Comparison of ENCODE assay signal across 8 mouse cellular contexts in genomic region chr17:32189850-32190249, GRCm38 (mm10). TPM values are rescaled to one million over a fixed set of nuclear protein-coding genes. Genes with fewer than 3 reads are reported as not detected.
DNase-seq lines count a peak whose midpoint lies in the region; ATAC-seq lines count a peak whose summit lies in the region.

No protein-coding gene starts in this region.

- 15% methylated on average over 5 of the region's 5 CpGs for WGBS in heart, embryonic 10.5 days
- WGBS in hindbrain, embryonic 15.5 days: 20% methylated on average over 5 of the region's 5 CpGs

- no peak overlapping the region for H3K9ac ChIP-seq in hindbrain, embryonic 15.5 days

- peaks cover 36% of the 10 kb centered on the region for H3K27me3 ChIP-seq in heart, embryonic 10.5 days (ENCODE audit: insufficient read depth, poor library complexity, severe bottlenecking)
- peaks cover 15% of the 10 kb centered on the region for H3K27me3 ChIP-seq in hindbrain, embryonic 15.5 days

- ATAC-seq in hindbrain, embryonic 15.5 days (ENCODE audit: low FRiP score, low read depth): no peak
- peak; percentile 45; the same call in 1 of the 2 replicates for ATAC-seq in megakaryocyte, adult 5-6 weeks (ENCODE audit: poor library complexity, severe bottlenecking)

- intact Hi-C loops in heart, postnatal 36 days (cut with DNase I): no loop called here

- peak overlapping the region; percentile 92 for H3K4me2 ChIP-seq in hindbrain, embryonic 15.5 days

- peak overlapping the region; percentile 58 for H3K4me3 ChIP-seq in heart, embryonic 10.5 days
- H3K4me3 ChIP-seq in hindbrain, embryonic 15.5 days: peak overlapping the region; percentile 43

- H3K9me3 ChIP-seq in heart, embryonic 10.5 days: no peaks in the 10 kb centered on the region
- no peaks in the 10 kb centered on the region for H3K9me3 ChIP-seq in hindbrain, embryonic 15.5 days

- H3K27ac ChIP-seq in heart, embryonic 10.5 days: no peak overlapping the region
- no peak overlapping the region for H3K27ac ChIP-seq in hindbrain, embryonic 15.5 days (replicated peaks)

- H3K4me1 ChIP-seq in heart, embryonic 10.5 days: peaks cover 19% of the 10 kb centered on the region
- peaks cover 11% of the 10 kb centered on the region for H3K4me1 ChIP-seq in hindbrain, embryonic 15.5 days (replicated peaks)

- DNase-seq in heart, embryonic 10.5 days (ENCODE audit: low spot score): no peak
- DNase-seq in heart, postnatal 36 days: no peak
- DNase-seq in ES-CJ7 (ENCODE audit: low read depth, low spot score): peak; percentile 90
- DNase-seq in ovary, postnatal 36 days (ENCODE audit: low spot score): no peak
- DNase-seq in layer of hippocampus, adult 11-12 months (ENCODE audit: low spot score): no peak
- no peak for DNase-seq in spleen, postnatal 4 days (ENCODE audit: low spot score in 2 of 2)

- no peaks in the 10 kb centered on the region for H3K36me3 ChIP-seq in heart, embryonic 10.5 days
- H3K36me3 ChIP-seq in hindbrain, embryonic 15.5 days: no peaks in the 10 kb centered on the region

RNA-seq across cellular contexts. Expression of gene Ephx3, which starts 0.5 kb away (rescaled TPM):
- polyA plus RNA-seq in heart, embryonic 10.5 days (2016; fragmentation: Nextera tagmentation; extraction: Ambion mirVana): not detected in 2 replicates
- under 1 TPM; 0.92 to 0.97 TPM for total RNA-seq in heart, postnatal 36 days (2021)
- polyA plus RNA-seq in hindbrain, embryonic 15.5 days (2015; fragmentation: Nextera tagmentation; extraction: Ambion mirVana): 0.19 and 0.39 TPM in 2 replicates
- total RNA-seq in megakaryocyte, adult 5-6 weeks (2015): 0.07 and 0.23 TPM in 2 replicates
- total RNA-seq in megakaryocyte, adult 5-6 weeks (2017): 0.20 TPM in 1 of 2 replicates, not detected in the other

RNA-seq across cellular contexts. Expression of gene Notch3, which starts 23.2 kb away (rescaled TPM):
- polyA plus RNA-seq in heart, embryonic 10.5 days (2016; fragmentation: Nextera tagmentation; extraction: Ambion mirVana): 5.7 and 13.7 TPM in 2 replicates
- total RNA-seq in heart, postnatal 36 days (2021): 10 to 100 TPM; 25.1 to 26.4 TPM
- 8.2 and 10.5 TPM in 2 replicates for polyA plus RNA-seq in hindbrain, embryonic 15.5 days (2015; fragmentation: Nextera tagmentation; extraction: Ambion mirVana)
- 0.18 TPM in 1 of 2 replicates, not detected in the other for total RNA-seq in megakaryocyte, adult 5-6 weeks (2015)
- total RNA-seq in megakaryocyte, adult 5-6 weeks (2017): 0.04 and 0.08 TPM in 2 replicates

Comparison
In these comparisons a context has a peak if more than half of its experiments do, and no peak if none do; other contexts are left out.
1. RNA of gene Notch3, which starts 23.2 kb away (total RNA-seq): 25.1 to 26.4 TPM in heart, postnatal 36 days; 0.04 to 0.18 TPM in megakaryocyte, adult 5-6 weeks; every median in the first group is over 10 times any median in the second.